Mouse (Mus musculus): Measurements from ENCODE around the gene Agpat2.

DNA sequence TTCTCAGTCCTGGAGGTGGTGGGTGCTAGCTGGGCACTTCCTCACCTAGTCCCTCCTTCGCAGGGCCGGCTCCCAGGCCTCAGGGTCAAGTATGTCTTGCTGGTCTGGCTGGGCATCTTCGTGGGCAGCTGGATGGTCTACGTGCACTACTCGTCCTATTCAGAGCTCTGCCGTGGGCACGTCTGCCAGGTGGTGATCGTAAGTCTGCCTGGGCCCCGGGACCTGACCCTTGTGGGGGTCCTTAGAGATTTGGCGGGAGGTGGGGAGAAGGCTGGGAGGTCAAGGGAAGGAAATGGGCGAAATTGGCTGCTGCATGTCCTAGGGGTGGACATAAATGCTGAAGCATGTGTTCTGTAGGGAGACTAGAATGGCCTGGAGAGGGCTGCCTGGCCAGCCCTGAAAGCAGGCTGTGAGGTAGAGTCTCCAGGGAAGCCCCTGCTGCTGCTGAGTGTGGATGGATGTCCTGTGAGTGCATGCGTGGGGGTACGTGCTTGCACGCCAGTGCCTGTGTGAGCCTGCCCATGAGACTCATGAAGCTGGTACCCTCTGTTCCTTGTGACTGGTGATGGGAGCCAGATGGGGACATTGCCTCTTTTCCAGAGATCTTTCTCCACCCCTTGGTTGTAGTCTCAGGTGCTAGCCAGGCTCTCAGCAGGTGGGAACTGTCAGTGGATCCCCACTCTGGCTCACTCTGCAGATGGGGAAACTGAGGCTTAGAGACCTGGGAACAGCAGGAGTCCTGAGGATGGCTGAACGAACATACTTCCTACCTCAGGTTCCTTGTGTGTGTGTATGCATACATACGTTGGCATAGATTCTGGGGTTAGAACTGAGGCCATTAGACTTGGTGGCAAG, 28.6 kb upstream of the Agpat2 start:
- TF ChIP-seq CTCF (IDR thresholded peaks at IDR 0.05; ENCODE audit: borderline replicate concordance, extremely low read depth, insufficient read depth, insufficient read length) = no peak
- no peak for TF ChIP-seq POLR2A (IDR thresholded peaks at IDR 0.05; ENCODE audit: borderline replicate concordance, extremely low read depth, insufficient read depth, insufficient read length, poor library complexity, severe bottlenecking)
